Mouse (Mus musculus): ENCODE data around the gene Gm17409. TPM values are rescaled to one million over a fixed set of nuclear protein-coding genes. Genes with fewer than 3 reads are reported as not detected.

Gene Gm17409
- total RNA-seq (2021): not detected

DNA sequence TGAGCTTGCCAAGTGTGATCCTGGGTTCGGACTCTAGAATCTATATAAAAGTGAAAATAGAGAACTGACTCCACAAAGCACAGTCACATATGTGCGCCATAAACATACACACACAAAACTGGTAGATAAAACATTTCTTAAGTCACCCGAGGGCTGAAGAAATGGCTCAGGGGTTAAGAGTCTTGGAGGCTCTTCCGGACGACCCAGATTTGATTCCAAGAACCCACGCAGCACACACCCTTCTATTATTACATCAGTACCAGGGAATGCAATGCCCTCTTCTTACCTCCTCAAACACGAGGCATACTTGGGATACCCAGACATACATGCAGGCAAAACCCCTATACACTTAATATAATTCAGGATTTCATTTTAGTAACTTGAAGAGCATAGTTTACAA is at the start of gene Gm17409:
Gene Gm17409, plus strand, starts transcription at position 301 of the 400 bp plus-strand sequence.
- no peak for DNase-seq (ENCODE audit: low spot score)
- intact Hi-C loops (cut with DNase I): loop anchor here (10.0 kb wide), 1 partner anchor 275 kb away; the partner anchor contains the start of gene Cytip

DNA sequence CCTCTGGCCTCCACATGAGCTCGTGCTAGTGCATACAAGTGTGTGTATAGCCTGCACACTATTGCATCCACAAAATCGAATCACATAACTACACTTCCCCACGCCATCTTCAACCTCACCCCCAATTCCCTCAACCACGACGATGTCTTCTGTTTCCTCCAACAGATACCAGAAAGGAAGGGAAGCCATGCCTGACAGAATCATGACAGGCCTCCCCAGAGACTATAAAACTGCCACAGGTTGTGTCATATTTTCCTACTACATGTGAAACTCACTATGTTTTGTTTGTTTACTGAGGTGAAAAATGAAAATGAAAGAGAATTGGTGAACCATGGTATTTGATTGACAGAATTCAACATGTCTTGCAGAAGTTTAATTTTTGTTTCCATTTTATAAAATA is 46.6 kb upstream of the Gm17409 start:
- no peak for DNase-seq (ENCODE audit: low spot score)
- intact Hi-C loops (cut with DNase I): no loop called here

DNA sequence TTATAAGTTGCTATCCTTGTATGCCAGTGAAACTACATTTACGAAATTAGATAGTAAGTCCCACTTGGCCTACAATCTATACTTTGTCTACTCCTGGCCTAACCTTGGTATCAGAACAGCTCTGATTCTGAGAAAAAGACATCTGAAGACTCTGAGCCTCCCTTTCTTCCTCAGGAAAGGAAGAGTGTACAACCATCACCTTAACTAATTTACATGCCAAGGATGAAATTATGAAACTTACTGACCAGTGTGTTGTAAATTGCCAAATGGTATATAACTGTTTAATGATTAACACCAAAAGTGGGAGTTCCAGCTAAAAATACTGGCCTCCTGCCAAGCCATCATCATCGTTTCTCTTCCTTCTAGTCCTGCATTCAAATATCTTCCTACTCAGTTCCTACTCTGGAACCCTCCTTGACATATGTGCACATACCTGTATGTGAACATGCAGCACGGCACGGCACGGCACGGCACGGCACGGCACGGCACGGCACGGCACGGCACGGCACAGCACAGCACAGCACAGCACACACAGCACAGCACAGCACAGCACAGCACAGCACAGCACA is 44.4 kb upstream of the Gm17409 start:
- intact Hi-C loops (cut with DNase I): no loop called here
- no peak for DNase-seq (ENCODE audit: low spot score)

DNA sequence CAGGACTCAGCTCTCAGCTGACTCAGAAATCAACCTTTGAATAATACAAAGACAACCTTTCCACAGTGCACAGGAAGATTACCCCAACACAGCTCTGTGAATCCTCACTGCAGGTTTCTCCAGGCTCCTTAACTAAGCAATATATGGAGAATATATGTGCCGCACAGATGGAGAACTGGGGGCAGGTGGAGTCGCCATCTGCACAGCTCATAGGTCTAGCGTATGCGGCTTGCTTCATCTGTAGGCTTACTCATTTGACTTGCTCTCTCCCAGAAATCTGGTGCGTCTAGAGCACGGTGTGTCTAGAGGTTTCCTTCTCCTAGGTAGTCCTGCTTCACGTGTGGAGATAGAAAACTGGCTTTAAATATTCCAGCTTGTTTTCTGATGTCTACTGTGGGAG is 37.7 kb upstream of the Gm17409 start:
- DNase-seq (ENCODE audit: low spot score): no peak
- intact Hi-C loops (cut with DNase I): no loop called here

DNA sequence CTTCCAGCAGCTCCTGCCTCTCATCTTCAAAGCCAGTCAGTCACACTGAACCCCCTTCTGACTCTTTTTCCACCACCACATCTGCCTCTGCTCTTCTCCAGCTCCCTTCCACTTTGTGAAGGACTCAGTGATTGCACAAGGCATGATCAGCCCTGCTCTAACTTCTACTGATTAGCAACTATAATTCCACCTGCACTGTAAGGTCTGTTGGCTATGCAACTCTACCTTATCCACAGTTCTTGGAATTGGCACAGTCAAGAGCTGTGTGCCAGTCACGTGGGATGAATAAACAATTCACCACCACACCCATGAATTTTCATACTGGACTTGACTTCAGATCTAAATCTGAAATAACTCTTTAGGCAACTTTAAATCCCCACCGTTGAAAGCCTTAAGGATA is 36.6 kb upstream of the Gm17409 start:
- intact Hi-C loops (cut with DNase I): no loop called here
- no peak for DNase-seq (ENCODE audit: low spot score)

DNA sequence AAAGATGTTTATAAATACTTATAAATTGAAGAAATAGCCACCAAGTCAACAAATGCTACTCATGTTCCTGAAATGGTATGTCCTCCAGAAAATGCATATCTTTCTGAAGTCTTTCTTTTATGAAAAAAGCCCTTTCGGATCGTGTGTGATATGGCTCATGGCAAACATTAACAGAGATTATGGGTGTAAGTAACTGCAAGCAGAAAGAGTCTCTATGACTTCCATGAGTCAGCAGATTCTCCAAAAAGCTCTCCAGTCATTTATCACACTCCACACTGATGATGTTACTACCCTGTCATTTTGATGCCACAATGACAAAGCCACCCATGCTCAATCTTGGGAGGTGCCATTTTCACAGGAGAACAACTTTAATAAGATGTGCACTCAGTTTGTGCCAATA is 35.5 kb upstream of the Gm17409 start:
- intact Hi-C loops (cut with DNase I): no loop called here
- DNase-seq (ENCODE audit: low spot score): no peak

DNA sequence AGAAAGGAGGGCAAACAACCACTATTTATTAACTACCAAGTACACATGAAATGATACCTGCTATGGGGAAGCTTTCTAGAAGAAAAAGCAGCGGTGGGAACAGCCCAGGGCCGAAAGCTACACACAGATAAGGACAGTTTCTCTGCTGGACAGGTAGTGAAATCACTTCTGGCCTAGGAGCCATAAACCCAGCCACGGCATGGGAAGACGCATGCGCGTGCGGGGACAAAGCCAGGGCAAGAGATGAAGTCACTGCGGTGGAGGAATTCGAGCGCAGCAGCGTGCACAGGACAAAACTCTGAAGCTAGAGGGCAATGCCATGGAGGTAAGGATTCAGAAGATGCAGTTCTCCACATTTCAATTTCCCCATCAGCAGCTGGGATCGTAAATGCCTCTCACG is 34.4 kb upstream of the Gm17409 start:
- intact Hi-C loops (cut with DNase I): no loop called here

DNA sequence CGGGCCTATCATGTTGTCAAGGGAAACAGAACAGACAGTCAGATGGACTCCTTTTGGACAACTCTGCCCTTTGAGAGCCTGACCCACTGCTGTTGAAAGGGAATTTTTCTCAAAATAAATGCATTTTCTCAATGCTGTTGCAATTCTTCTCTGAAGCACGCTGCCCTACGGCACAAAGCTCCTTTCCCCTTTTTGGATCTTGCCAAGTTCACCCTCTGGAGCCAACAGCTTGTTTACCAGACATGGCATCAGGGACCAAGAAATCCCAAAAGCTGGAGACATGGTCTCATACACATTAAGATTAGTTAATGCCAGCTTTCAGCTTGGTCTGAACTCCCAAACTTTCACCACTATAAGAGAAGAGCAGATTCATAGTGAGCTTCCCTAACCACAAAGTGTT is 33.0 kb upstream of the Gm17409 start:
- DNase-seq (ENCODE audit: low spot score): no peak
- intact Hi-C loops (cut with DNase I): no loop called here

More for the DNA sequence above, 34.4 kb upstream of the Gm17409 start:
- no peak for DNase-seq (ENCODE audit: low spot score)

DNA sequence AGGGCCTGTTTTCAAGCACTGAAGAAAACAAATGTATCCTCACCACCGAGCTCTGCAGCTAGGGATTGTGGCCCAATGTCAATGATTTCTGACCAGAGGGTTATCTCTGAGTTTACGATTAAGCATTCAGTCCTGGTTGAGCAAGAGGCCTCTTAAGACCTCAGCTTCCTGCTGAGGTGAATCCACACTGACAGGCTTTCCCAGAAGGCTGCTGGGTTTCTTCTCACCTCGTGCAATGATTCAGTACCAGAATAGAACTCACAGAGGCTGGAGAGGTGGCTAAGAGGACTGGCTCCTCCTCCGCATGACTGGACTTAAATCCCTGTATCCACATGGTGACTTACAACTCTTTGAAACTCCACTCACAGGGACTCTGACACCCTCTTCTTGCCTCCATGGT is 26.8 kb upstream of the Gm17409 start:
- intact Hi-C loops (cut with DNase I): loop anchor here (10.0 kb wide), 1 partner anchor 388 kb away; the partner anchor contains the start of gene Ermn
- DNase-seq (ENCODE audit: low spot score): no peak

DNA sequence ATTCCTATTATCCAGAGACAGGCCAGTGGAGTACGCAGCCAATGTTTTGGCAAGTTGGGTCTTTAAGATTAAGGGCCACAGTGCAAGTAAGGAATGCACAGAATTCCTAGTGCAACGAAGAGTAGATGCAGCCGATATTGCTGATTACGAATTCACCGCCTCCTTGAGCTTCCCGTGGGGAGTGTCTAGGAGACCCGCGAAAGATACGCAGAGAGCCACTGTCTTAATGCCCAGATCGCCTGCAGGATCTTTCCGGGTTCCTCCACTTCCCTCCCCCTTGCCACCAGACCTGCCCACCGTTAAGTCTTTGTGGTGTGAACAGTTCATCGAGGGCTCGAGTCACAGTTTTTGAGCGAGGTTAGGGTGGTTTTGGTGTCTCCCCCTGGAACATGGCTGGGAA is 22.9 kb upstream of the Gm17409 start:
- intact Hi-C loops (cut with DNase I): loop anchor here (10.0 kb wide), 1 partner anchor 392 kb away; the partner anchor contains the start of gene Ermn

DNA sequence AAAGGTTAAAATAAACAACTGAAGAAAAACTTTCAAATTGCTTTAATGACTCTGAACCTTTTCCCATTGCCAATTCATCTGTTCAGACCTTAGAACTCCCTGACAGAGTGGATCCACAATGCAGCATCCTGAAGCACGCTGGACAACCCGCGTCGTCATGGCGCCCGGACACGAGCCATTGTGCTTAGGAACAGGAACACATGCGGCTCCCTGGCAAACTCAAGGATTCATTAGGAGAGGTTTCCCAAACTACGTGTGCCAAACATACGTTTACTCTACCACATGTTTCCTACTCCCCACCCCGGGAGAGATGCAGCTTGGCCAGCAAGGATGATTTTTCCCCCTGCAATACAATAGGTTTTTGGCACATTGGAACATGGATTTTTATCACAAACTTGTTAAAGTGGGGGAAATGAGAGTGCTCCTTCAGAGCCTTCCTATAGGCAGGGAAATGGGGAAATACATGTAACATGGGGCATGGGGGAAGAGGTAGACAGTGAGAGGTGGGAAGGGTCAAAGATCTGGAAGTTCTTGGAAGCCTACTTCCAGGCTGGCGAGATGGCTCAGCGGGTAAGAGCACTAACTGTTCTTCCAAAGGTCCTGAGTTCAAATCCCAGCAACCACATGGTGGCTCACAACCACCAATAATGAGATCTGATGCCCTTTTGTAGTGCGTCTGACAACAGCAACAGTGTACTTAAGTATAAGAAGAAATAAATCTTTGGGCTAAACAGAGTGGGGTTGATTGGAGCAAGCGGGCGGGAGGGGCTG is 15.6 kb upstream of the Gm17409 start:
- intact Hi-C loops (cut with DNase I): no loop called here

More for the DNA sequence above, 22.9 kb upstream of the Gm17409 start:
- DNase-seq (ENCODE audit: low spot score): no peak

DNA sequence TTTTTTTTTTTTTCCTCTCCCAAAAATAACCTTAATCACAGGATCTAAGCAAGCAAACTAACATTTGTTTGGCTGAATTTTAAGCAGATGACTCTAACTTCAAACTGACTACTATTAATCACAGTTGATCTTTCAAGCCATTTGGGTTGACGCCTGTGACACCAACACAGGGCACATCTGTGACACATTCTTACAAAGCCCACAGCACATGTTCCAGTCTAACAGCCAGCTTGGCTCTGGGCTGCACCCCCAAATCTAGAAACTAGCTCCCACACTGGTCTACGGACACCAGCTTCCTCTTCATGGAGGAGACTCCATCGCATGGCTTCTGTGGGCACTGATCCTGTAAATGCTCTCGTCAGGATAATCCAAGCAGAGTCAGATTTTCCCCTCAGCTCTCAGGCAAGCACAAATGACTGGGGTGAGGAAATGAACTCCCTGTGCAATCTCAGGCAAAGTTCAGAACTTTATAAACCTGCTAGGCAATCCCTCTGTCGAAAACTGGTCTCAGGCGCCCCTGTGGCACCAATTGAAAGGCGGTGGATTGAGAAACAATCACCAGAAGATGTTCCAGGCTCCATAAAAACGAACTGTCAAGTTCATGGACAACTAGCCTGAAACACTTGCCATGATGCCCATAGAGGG is 13.0 kb upstream of the Gm17409 start:
- intact Hi-C loops (cut with DNase I): no loop called here

More for the DNA sequence above, 15.6 kb upstream of the Gm17409 start:
- DNase-seq (ENCODE audit: low spot score): no peak

DNA sequence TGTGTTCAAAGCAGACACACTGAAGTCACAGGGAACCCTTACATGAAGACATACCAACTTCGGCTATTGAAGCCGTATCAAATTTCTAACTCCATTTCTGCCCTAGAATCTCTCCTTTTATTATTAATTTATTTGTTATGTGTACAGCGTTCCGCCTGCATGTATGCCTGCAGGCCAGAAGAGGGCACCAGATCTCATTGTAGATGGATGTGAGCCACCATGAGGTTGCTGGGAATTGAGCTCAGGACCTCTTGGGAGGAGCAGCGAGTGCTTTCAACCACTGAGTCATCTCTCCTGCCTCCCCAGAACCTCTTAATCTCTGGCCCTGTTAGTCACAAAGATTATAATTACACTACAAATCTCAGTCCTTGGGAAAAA is 12.4 kb upstream of the Gm17409 start:
- no peak for DNase-seq (ENCODE audit: low spot score)
- intact Hi-C loops (cut with DNase I): no loop called here

More for the DNA sequence above, 13.0 kb upstream of the Gm17409 start:
- no peak for DNase-seq (ENCODE audit: low spot score)

DNA sequence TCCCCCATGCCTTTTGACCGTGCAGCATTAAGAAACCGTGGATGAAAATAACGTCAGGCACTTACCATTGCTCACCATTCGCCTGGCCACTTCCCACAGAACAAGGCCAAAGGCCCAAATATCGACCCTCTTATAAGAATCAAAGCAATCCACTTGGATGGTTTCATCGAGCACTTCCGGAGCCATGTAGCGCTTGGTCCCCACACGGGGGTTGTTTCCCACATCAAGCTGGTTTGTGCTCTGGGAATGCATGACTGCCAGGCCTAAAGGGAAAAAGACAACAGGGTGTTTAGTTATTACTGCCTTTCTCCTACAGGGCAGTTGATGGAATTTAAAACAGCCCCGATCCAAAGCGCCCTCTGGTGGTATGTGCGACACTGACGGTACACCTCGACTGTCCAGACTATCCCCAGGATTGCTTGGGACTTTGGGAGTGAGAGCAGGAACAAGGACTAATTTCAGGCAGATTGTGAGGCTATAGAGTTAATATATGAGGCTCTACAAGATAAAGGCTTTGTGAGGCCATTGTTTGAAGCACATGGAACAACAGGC is 11.0 kb upstream of the Gm17409 start:
- DNase-seq (ENCODE audit: low spot score): no peak
- intact Hi-C loops (cut with DNase I): no loop called here

DNA sequence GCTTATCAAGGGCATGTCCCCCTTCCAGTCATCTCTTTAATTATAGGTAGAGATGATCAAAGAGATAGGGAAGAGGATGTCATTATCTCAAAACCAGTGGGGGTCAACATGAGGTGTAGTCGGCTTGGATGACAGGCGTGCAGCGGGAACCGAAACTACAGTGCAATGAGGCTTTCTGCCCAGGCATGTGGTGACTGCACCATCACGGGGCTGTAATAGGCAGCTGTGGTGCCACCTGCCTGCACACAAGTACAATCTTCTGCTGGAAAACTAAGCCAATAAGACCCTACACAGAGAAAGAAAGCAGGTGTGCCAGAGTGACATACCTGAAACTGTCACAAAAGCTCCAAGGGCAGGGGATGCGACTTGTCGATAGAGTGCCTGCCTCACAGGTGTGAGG is 374 bp downstream of the Gm17409 start:
- DNase-seq (ENCODE audit: low spot score): no peak
- intact Hi-C loops (cut with DNase I): loop anchor here (10.0 kb wide), 1 partner anchor 275 kb away; the partner anchor contains the start of gene Cytip

DNA sequence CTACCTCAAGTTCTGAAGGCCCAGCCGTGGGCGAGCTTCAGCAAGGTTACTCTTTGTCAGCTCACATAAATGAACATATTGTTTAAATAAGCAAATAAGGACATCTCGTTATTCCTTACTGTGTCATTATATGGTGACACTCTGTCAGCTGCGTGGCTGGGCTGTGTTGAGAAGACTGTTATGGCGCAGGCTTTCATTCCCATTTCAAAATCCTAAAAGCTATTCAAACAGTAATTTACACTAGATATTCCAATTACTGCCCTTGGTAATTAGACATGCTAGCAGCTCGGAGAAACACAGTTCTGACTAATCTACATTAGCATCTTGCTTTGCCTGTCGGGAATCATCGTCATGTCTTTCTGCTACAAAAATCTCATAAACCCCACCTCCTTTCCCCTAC is 5.7 kb downstream of the Gm17409 start:
- no peak for DNase-seq (ENCODE audit: low spot score)
- intact Hi-C loops (cut with DNase I): loop anchor here (5.0 to 10.0 kb wide), 3 partner anchors 42 to 281 kb away; partner anchors contain the start of gene Cytip

DNA sequence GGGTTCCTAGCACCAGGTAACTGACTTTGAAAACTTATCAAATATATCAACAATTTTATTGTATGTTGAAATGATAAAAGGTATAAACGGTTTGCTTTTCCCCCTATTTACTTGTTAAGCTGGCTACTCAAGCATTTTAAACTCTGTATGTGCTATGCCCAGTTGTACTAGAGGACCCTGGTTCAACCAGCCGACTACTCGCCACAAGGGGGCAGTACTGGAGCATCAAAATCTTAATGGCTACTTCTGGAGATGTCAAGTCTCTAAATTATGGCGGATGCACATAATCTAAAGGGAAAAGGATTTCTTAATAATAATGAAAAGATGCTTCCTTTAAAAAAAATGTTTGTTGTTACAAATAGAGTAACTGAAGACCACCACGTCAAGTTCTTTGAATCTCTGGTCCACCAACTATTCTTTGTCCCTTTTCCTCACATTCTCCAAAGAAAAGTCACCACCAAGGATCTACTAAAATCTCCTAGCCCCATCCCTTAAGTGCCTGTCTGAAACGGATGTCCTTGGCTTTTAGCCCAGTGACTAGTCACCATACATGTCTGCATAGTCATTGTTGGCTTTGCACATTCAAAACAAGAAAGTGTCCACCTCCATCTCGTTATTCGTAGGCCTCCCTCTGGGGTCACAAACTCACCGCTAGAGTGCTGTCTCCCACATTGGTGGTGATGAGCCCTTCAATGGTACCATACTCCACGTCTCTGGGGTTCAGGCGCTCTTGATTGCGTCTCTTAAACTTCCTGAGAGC is 7.2 kb downstream of the Gm17409 start:
- intact Hi-C loops (cut with DNase I): loop anchor here (1.0 to 10.0 kb wide), 5 partner anchors 40 to 282 kb away; partner anchors contain the start of gene Cytip
- DNase-seq (ENCODE audit: low spot score): no peak

DNA sequence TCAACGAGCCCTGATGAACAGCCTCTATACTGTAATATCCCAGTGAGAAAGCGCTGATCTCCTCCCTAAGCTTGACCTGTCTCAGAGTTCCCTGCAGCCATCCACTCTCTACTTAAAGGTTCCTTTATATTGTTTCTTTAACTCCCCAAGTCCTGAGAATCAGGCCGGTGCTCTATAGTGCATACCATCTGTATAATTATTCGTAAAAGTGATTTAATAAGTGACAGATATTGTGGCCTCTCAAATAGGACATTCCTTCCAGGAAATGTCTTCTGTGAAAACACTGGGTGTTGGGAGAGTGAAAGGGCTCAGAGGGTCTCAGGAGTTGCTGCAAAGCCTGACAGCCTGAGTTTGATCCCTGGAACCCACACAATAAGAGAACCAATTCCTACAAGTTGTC is 8.2 kb downstream of the Gm17409 start:
- no peak for DNase-seq (ENCODE audit: low spot score)
- intact Hi-C loops (cut with DNase I): loop anchor here (1.0 to 10.0 kb wide), 4 partner anchors 39 to 283 kb away; partner anchors contain the start of genes Acvr1, Cytip and Upp2

DNA sequence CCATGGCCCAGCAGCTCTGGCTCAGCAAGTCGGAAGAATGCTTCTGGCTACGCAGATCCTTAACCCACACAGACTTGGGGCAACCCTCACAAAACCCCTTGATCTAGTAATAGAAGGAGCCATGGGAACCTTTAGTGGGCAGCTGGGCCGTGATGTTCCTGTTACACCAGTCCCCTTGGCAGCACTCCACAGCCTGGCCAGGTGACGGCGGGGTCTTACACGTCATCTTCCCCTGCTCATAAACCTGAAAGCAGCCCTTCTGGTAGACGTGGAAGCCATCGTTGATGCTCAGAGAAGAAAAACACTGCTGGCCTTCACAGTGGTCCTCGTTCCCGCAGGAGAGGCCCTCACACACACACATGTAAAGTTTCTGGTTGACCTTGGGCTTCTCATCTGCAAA is 9.6 kb downstream of the Gm17409 start:
- DNase-seq (ENCODE audit: low spot score): no peak
- intact Hi-C loops (cut with DNase I): loop anchor here (5.0 to 10.0 kb wide), 3 partner anchors 38 to 285 kb away; partner anchors contain the start of gene Cytip

DNA sequence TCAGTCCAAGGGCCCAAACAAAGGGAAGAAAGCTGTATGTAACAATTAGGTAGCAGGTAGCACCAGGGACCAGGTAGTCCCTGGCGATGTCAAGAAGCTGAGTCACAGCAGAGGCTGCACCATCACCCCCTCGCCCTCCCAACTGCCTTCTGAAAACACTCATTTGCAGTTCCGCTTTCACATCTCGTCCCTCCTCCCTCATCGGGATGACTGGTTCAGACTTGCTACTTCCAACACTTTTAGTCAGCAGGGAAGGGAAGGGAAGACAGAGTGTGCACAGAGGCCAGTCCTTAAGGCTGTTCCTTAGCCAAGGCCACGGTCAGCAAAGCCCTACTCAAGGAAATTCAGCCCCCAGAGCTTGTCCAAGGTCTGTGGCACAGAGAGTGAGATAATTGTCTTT is 10.8 kb downstream of the Gm17409 start:
- no peak for DNase-seq (ENCODE audit: low spot score)
- intact Hi-C loops (cut with DNase I): no loop called here
